Mouse (Mus musculus) left cerebral cortex, postnatal 36 days (tissue): ENCODE data around the gene Hdac4. TPM values are rescaled to one million over a fixed set of nuclear protein-coding genes. Genes with fewer than 3 reads are reported as not detected.

ENCODE experiments used
- DNase-seq, 2 experiments: peaks; one replicate each; pipeline ENCODE4 v3.0.0; 2021 to 2022; ENCODE audit warnings: low spot score in 2 of 2, mixed read lengths in 1 of 2
- intact Hi-C: fragments of 180-260 bp; cut with DNase I; formaldehyde crosslinking; loops from one replicate; pipeline ENCODE4 v1.15.1; 2025
- total RNA-seq, 2 experiments: library from RNA; stranded (reverse); gene quantifications; 2 replicates each; pipeline ENCODE4 v1.2.3; 2021

Gene Hdac4
- total RNA-seq, 2 experiments from 2014 or later: 105 to 125 TPM

GRCm38 (mm10) chr1:91913850-91914249 is 281.6 kb downstream of the Hdac4 start:
- intact Hi-C loops: no loop called here
- no peak for DNase-seq

GRCm38 (mm10) chr1:91912227-91913119 is 283.0 kb downstream of the Hdac4 start:
- intact Hi-C loops: no loop called here
- DNase-seq: no peak

- DNase-seq: no peak
- intact Hi-C loops: no loop called here
Observed at GRCm38 (mm10) chr1:91905268-91905667, 290.2 kb downstream of the Hdac4 start.

DNA sequence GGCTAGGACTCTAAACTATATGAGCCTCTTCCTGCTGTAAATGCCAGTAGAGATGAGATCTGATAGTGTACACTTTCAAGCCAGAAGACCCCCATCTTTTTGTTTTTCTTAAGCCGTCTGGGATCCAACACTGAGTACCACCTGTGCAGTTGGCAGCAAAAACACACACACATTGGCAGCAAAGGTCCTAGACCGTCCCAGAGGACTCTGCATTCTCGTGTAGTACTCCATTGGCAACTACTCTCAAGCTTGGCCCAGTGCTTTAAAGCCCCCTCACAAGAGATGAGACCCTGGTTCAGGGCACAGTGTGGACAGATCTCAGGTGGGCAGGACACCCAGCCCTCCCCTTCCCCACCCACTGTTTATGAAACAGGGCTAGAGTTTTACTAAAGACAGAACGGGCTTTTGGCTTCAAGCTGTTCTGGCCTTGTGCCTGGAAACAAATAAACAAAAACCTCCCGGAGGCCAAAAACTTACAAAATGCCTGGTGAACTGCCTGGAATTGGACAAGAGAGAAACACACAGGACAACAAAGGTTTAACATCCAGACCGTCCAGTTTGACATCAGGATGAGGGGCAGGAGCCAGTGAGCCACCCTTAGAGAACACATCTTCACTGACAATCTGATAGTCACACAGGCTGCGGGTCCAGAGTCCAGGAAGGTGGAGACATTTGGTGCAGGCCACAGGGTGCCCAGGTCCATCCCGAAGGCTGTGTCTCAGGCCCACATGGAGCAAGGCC is 292.1 kb downstream of the Hdac4 start:
- DNase-seq: no peak
- intact Hi-C loops: no loop called here

DNA sequence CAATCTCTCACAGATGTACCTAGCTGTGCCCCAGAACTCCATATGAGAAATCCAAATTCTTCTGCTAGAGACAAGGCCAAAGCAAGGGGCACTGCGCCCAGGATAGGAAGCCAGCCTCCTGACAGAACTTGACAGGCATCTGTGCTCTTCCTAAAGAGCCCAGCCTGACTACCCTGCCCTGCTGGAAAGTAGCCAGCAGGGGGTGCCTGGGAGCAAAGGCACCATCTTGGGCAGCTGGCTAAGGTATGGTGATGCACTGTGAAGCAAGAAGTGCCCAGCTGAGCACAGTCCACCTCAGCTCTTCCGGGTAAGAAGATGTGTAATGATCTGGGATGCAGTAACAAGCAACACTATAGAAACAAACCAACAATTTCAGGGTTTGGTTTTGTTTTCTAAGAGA is 298.4 kb downstream of the Hdac4 start:
- no peak for DNase-seq
- intact Hi-C loops: no loop called here

DNA sequence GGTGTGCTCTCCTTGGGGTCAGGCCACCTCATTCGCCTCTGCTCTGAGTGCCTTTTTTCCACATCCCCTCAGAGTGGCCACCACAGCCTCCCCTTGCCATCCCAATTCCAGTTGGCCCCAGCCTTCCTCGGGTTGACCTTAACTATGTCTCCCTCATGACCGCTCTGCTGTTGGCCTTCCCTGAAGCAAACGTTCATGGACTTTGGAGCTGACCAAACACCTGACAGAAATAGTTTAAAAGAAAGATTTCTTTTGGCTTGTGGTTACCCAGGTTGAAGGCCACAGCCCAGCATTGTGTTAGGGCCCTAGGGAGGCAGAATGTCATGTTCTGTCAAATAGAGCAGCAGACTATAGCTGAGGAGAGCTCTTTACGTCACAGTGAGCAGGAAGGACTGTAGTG is 301.2 kb downstream of the Hdac4 start:
- intact Hi-C loops: no loop called here
- no peak for DNase-seq

- DNase-seq: no peak
- intact Hi-C loops: no loop called here
Observed at GRCm38 (mm10) chr1:91893598-91893997, 301.9 kb downstream of the Hdac4 start.

DNA sequence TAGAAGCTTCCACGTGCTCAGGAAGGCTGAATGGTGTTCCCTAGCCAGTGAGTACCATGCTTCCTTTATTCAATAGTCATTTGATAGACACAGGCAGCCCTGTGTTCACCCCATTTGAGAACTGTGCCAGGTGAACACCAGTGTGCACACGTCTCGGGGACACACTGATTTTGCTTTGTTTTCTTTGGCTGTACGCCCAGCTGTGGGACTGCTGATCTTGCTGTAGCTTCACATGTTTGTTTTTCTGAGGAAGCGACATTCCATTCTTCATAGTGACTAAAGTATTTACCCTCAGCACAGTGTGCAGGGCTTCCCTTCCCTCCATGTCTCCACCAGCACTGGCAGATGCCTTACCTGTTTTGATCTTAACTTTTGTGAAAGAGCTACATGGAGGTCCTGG is 312.4 kb downstream of the Hdac4 start:
- DNase-seq: no peak
- intact Hi-C loops: no loop called here

DNA sequence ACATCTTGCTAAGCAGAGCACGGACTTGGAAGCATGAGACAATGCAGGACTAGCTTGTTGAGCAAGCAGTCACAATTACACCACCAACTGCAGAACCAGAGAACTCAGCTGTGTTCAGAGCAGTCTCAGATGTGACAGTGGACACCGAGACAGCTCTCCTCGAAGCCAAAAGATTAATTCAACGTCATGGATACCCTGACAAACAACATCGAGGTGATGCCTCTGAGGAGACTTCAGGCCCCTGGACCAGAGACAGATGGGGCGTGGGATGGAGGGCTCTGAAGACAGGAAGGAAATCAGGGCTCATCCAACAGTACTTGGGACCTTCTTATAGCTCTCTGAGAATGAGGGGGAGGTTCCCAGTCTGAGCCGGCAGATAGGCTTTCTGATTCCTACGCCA is 314.6 kb downstream of the Hdac4 start:
- intact Hi-C loops: loop anchor here (2.0 kb wide), 1 partner anchor 38 kb away; no protein-coding TSS in a partner anchor
- DNase-seq: peak; percentile 67 to 73

- peak; percentile 74 to 77 for DNase-seq
- intact Hi-C loops: loop anchor here (2.0 kb wide), 1 partner anchor 39 kb away; no protein-coding TSS in a partner anchor
Observed at GRCm38 (mm10) chr1:91880156-91880555, 315.3 kb downstream of the Hdac4 start.
